Mouse (Mus musculus): ENCODE results near the gene Faap20. TPM values are rescaled to one million over a fixed set of nuclear protein-coding genes. Genes with fewer than 3 reads are reported as not detected.

The Faap20 gene
- total and polyA plus RNA-seq, 3 experiments, result 18.6 to 34.4 TPM; not detected in 1

DNA sequence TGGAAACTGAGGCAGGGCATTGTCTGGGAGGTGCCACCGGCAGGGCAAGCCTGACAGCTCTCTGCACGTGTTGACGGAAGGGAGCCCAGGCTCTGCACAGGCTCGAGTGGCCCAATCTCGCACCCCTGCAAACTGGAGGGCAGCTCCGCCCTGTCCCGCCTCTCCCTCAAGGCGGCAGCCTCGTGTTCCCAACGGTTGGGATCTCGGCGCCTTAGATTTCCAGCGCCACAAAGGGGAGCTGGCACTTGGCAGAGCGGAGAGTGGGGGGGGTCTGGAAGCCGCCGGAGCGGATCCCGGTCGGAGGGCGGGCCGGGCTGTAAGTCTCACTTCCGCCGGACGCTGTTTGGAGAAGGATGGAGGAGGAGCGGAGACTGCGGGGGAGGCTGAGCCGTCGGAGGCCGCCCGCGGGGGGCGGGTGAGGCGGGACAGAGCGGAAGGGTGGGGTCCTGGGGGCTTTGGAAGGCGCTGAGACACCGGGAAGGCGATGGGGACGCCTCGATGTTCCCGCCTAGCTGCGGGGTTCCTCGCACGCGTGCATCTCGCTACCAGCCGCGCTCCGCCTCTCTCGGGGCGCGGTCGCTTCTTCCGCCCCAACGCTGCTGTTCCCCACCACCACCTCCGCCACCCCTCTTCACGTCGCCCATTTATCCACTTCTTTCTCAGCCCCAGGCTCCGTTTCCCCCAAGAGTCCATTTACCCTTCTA, at the start of gene Faap20 (continued):
- no peak for TF ChIP-seq USF2 (IDR thresholded peaks at IDR 0.05; ENCODE audit: borderline replicate concordance in 1 of 2, insufficient read depth in 1 of 2, low read depth in 1 of 2, low read length in 2 of 2)
- no peak for TF ChIP-seq MAFK (IDR thresholded peaks at IDR 0.05; ENCODE audit: borderline replicate concordance, low read depth, low read length)
- peak; percentile 75 for TF ChIP-seq NELFE (IDR thresholded peaks at IDR 0.05; ENCODE audit: low read depth, low read length)

DNA sequence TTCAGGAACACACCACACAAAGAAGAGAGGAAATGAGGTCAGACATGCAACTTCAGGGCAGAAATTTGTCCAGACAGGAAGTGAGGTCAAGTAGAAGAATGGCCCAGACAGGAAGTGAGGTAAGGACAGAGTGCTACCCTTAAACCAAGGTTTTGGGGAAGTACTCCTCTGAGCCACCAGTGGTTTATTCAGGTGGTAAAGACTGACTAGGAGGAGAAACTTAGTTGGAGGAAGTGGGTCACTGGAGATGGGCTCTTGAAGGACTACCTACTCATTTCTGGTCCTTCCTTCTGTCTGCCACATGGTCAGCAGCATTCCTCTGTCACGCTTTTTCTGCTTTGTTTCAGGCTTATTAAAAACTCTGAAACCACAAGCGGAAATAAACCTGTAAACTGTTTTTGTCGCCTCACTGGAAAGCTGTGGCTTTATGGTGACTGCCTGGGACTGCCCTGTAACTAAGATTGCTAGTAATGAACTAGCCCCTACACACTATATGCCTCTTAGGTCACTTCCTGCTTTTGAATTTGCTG, 48.7 kb upstream of the Faap20 start:
- H3K9ac ChIP-seq (ENCODE audit: control insufficient read depth, low read depth, low read length, poor library complexity, severe bottlenecking), result no peak overlapping the region
- no peaks in the 10 kb centered on the region for H3K27me3 ChIP-seq (ENCODE audit: control insufficient read depth in 1 of 2, insufficient read depth in 2 of 2, low read length in 2 of 2)
- peaks cover 0 to 11% of the 10 kb centered on the region in 2 experiments; a peak in 1 of 4 replicates for H3K4me1 ChIP-seq (ENCODE audit: control insufficient read depth in 1 of 2, insufficient read depth in 2 of 2, low read length in 2 of 2)
- H3K4me3 ChIP-seq (ENCODE audit: control insufficient read depth in 1 of 2, insufficient read depth in 1 of 2, low read depth in 2 of 2, low read length in 2 of 2), result no peak overlapping the region
- H3K9me3 ChIP-seq (replicated peaks; ENCODE audit: insufficient read depth, low read length), result no peaks in the 10 kb centered on the region
- peaks cover 7% of the 10 kb centered on the region; the same call in 1 of the 2 replicates for H3K79me2 ChIP-seq (ENCODE audit: control insufficient read depth, insufficient read depth, low read length, poor library complexity)
- H3K27ac ChIP-seq (ENCODE audit: control insufficient read depth, low read depth, low read length), result peak overlapping the region; percentile 29; the same call in 1 of the 2 replicates
- peak; percentile 81 for DNase-seq (ENCODE audit: low read depth, low spot score)
- peaks cover 0 to 5% of the 10 kb centered on the region in 2 experiments; a peak in 2 of 4 replicates for H3K36me3 ChIP-seq (ENCODE audit: control insufficient read depth in 1 of 2, insufficient read depth in 2 of 2, low read length in 2 of 2)
- TF ChIP-seq MAZ (IDR thresholded peaks at IDR 0.05; ENCODE audit: low read depth, low read length), result no peak
- TF ChIP-seq NELFE (IDR thresholded peaks at IDR 0.05; ENCODE audit: low read depth, low read length), result no peak
- no peak for TF ChIP-seq ZNF384 (IDR thresholded peaks at IDR 0.05; ENCODE audit: low read depth, low read length)
- no peak for TF ChIP-seq USF1 (IDR thresholded peaks at IDR 0.05; ENCODE audit: low read depth, low read length)
- TF ChIP-seq MAFK (IDR thresholded peaks at IDR 0.05; ENCODE audit: borderline replicate concordance, low read depth, low read length), result no peak
- TF ChIP-seq MAX (IDR thresholded peaks at IDR 0.05; ENCODE audit: low read length), result no peak
- TF ChIP-seq ELF1 (IDR thresholded peaks at IDR 0.05; ENCODE audit: low read depth, low read length), result peak; percentile 18; the same call in 1 of the 2 replicates
- no peak for TF ChIP-seq RCOR1 (IDR thresholded peaks at IDR 0.05; ENCODE audit: low read depth, low read length)
- no peak for TF ChIP-seq MEF2A (IDR thresholded peaks at IDR 0.05; ENCODE audit: extremely low read depth, insufficient replicate concordance, low read depth, low read length, poor library complexity, severe bottlenecking)
- no peak for TF ChIP-seq POLR2A (IDR thresholded peaks at IDR 0.05; ENCODE audit: control insufficient read depth in 1 of 2, insufficient read depth in 1 of 2, low read depth in 1 of 2, low read length in 2 of 2, poor library complexity in 1 of 2)
- no peak for TF ChIP-seq RAD21 (IDR thresholded peaks at IDR 0.05; ENCODE audit: low read depth, low read length)
- peak; percentile 45; the same call in 1 of the 2 replicates for TF ChIP-seq HCFC1 (IDR thresholded peaks at IDR 0.05; ENCODE audit: low read depth, low read length)
- TF ChIP-seq MYB (IDR thresholded peaks at IDR 0.05; ENCODE audit: low read depth, low read length), result no peak
- TF ChIP-seq ZMIZ1 (IDR thresholded peaks at IDR 0.05; ENCODE audit: low read depth, low read length), result no peak
- TF ChIP-seq E2F4 (IDR thresholded peaks at IDR 0.05; ENCODE audit: borderline replicate concordance, low read depth, low read length), result no peak
- no peak; the same call in 1 of the 2 replicates for TF ChIP-seq SIN3A (IDR thresholded peaks at IDR 0.05; ENCODE audit: low read length)
- no peak for TF ChIP-seq SMC3 (IDR thresholded peaks at IDR 0.05; ENCODE audit: low read depth, low read length)
- no peak for TF ChIP-seq POLR2AphosphoS5 (IDR thresholded peaks at IDR 0.05; ENCODE audit: borderline replicate concordance, low read depth, low read length)
- no peak for TF ChIP-seq EP300 (IDR thresholded peaks at IDR 0.05; ENCODE audit: low read depth in 1 of 2, low read length in 2 of 2)
- TF ChIP-seq GATA1 (IDR thresholded peaks at IDR 0.05; ENCODE audit: low read depth, low read length), result no peak
- no peak for TF ChIP-seq KAT2A (conservative IDR thresholded peaks at IDR 0.05; ENCODE audit: low read depth, low read length)
- TF ChIP-seq TCF12 (IDR thresholded peaks at IDR 0.05; ENCODE audit: low read depth, low read length), result no peak
- peak; percentile 36; the same call in 1 of the 2 replicates for TF ChIP-seq ETS1 (IDR thresholded peaks at IDR 0.05; ENCODE audit: low read depth, low read length)
- no peak for TF ChIP-seq TAL1 (IDR thresholded peaks at IDR 0.05; ENCODE audit: low read length)
- TF ChIP-seq GABPA (IDR thresholded peaks at IDR 0.05; ENCODE audit: low read depth, low read length), result no peak
- no peak for TF ChIP-seq UBTF (IDR thresholded peaks at IDR 0.05; ENCODE audit: borderline replicate concordance, insufficient read depth, low read depth, low read length)
- TF ChIP-seq CHD1 (IDR thresholded peaks at IDR 0.05; ENCODE audit: low read depth, low read length), result no peak
- no peak for TF ChIP-seq USF2 (IDR thresholded peaks at IDR 0.05; ENCODE audit: borderline replicate concordance in 1 of 2, insufficient read depth in 1 of 2, low read depth in 1 of 2, low read length in 2 of 2)
- no peak for TF ChIP-seq BHLHE40 (IDR thresholded peaks at IDR 0.05; ENCODE audit: borderline replicate concordance, low read depth, low read length)
- no peak for TF ChIP-seq MXI1 (IDR thresholded peaks at IDR 0.05; ENCODE audit: low read depth, low read length)
- no peak for TF ChIP-seq ZKSCAN1 (IDR thresholded peaks at IDR 0.05; ENCODE audit: low read depth, low read length)
- no peak for TF ChIP-seq NRF1 (IDR thresholded peaks at IDR 0.05; ENCODE audit: insufficient read depth, low read depth, low read length, poor library complexity, severe bottlenecking)

All from MEL (cell line).